Mouse (Mus musculus) cerebellum, adult 2 months (tissue): ENCODE results near the gene Fndc5.

Experiments
- CTCF ChIP-seq: fragments of 200-500 bp; IDR thresholded peaks from 2 replicates; pipeline ENCODE4 v1.5.1; 2011; ENCODE audit warnings: low read depth, mild to moderate bottlenecking, control low read depth, low read length, moderate library complexity, borderline replicate concordance; ENCODE audit not compliant: insufficient read depth
- POLR2A ChIP-seq: fragments of 200-500 bp; IDR thresholded peaks from 2 replicates; pipeline ENCODE4 v1.6.1; 2011; ENCODE audit warnings: low read length, control low read depth, borderline replicate concordance; ENCODE audit not compliant: insufficient read depth

DNA sequence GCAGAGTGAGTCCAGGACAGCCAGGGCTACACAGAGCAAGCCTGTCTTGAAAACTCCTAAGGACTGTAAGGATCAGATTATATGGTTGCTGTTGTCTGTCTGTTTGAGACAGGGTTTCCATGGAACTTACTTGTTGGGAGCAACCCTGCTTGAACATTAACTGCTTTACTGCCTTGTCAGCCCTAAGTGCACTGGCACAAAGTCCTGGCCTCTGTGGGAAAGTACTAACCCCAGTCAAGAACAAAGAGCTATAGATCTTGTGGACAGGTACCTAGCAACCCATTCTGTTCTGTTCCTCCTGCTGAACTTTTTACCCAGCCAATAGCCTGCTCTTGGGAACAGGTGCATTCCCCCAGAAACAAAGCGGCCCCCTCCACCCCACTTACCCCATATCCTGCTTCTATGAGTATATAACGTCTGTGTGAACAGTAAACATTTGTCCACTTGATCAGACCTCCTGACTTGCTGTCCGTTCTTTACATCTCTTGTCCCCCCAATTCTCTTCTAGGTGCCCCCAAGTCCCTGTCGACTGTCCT is 14.5 kb downstream of the Fndc5 start:
- TF ChIP-seq CTCF (no peak), POLR2A (no peak)
